ENCODE assay signal across 20 mouse cellular contexts in the genomic region with DNA sequence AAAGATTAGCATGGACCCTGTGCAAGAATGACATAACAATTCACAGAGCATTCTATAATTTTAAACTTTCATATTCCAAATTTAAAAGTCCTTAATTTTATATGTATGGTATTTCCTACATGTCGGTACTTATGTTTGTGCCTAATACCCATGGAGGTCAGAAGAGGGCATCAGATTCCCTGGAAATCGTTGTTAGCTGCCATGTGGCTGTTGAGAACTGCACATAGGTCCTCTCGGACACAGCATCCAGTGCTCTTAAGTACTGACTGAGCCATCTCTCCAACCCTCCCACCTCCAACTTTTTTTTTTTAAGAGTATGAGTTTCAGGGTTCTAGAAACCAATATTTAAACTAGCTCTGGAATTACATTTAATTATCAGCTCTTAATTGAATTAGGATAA.
"Had no signal": no experiment of that assay in that cellular context is flagged by ENCODE, and none has a peak within 500 bp of the region (broad histone marks: within the 10 kb centered on the region; RNA-seq: fewer than 3 reads in every experiment).

No protein-coding gene starts in this region.

- H3K4me2 ChIP-seq: liver, embryonic 13.5 days; lung, embryonic 14.5 days; neural tube, embryonic 12.5 days; neural tube, embryonic 15.5 days; stomach, embryonic 15.5 days had no signal

- DNase-seq: kidney, adult 2 months; kidney, postnatal 25 days; layer of hippocampus, adult 9-11 months; liver, embryonic 13.5 days; lung, embryonic 14.5 days; lung, postnatal 10 days; lung, postnatal 36 days; midbrain, embryonic 14.5 days; retina, postnatal 1 day; right cerebral cortex, postnatal 25 days; spleen, adult 18-20 months; thymus, adult 18-20 months; thymus, postnatal 36 days had no signal

- H3K9ac ChIP-seq: liver, embryonic 13.5 days; lung, embryonic 14.5 days; neural tube, embryonic 12.5 days; neural tube, embryonic 15.5 days; stomach, embryonic 15.5 days had no signal

- H3K36me3 ChIP-seq: liver, embryonic 13.5 days; midbrain, embryonic 10.5 days; neural tube, embryonic 12.5 days; neural tube, embryonic 15.5 days; stomach, embryonic 15.5 days had no signal

- H3K9me3 ChIP-seq: liver, embryonic 13.5 days; megakaryocyte, embryonic 14.5 days; midbrain, embryonic 10.5 days; neural tube, embryonic 12.5 days; neural tube, embryonic 15.5 days; stomach, embryonic 15.5 days had no signal

- H3K4me1 ChIP-seq: neural tube, embryonic 12.5 days; stomach, embryonic 15.5 days had no signal

- H3K27me3 ChIP-seq: megakaryocyte, embryonic 14.5 days; neural tube, embryonic 12.5 days; neural tube, embryonic 15.5 days; stomach, embryonic 15.5 days had no signal

- H3K4me3 ChIP-seq: layer of hippocampus, adult 2 months; liver, embryonic 13.5 days; megakaryocyte, embryonic 14.5 days; midbrain, embryonic 10.5 days; neural tube, embryonic 12.5 days; neural tube, embryonic 15.5 days; stomach, embryonic 15.5 days had no signal

- H3K27ac ChIP-seq: kidney, postnatal 0 days; layer of hippocampus, adult 2 months; liver, embryonic 13.5 days; midbrain, embryonic 10.5 days; neural tube, embryonic 12.5 days; neural tube, embryonic 15.5 days; stomach, embryonic 15.5 days had no signal
